Mouse (Mus musculus) activated CD4-positive, CD25-positive, alpha-beta regulatory T cell, adult 4 months (primary cell): ENCODE results near the gene Cnga3. TPM values are rescaled to one million over a fixed set of nuclear protein-coding genes. Genes with fewer than 3 reads are reported as not detected.

ENCODE experiments used
- ATAC-seq: one replicate; pipeline ENCODE4 v1.8.0; 2017
- polyA plus RNA-seq, 2 experiments: library from polyadenylated mRNA; unstranded; fragments of 100-300 nt; shearing (Covaris generic); gene quantifications; one replicate each; pipeline ENCODE4 v1.2.1; 2017

Gene Cnga3
- polyA plus RNA-seq, 2 experiments from 2014 or later: not detected

DNA sequence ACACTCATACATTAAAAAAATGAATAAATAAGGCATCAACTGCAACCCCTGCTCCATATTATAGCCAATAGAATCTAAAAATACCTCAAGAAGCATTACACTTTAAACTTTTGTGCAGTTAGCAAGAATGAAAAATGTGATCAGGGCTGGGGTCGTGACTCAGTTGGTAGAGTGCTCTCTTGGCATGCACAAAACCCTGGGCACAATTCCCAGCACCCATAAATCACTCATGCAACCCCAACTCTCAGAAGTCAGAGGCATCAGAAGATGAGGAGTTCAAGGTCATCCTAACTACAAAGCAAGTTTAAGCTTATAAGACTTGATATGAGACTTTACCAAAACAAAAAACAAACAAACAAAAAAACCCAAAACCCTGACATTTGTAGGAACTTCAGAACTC, 73.5 kb downstream of the Cnga3 start:
- ATAC-seq: no peak

DNA sequence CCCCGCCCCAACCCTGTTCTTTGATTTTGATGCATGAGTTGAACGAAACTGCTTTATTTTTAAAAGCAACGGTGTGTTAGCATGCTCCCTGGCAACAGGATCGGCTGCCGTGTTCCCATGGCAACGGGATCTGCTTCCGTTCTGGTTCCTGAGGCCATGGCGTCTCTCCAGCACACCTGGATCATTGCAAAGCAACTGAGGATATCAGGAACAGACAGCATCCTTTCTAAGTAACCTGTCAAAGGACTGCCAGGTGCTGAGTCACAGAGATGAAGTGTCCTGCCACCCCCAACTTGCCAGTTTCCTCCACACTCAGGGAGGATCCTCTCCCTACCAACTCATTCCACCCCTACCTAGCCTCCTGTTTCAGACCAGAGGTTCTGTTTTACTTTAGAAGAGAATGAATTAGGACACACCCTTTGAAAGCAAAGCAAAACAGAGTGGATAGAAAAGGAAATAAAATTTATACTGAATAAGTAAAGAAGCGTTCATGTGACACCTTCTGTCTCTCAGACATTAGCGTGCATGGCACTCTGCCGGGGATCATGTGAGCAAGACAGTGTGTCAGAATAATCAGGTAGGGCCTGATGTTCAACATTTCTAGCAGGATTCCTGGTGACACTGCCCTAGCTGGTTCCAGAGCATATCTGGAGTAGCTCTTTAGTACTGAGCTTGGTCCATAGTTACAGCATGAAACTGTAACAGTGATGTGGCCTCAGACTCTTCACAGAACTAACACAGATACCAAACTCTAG, 74.1 kb downstream of the Cnga3 start:
- ATAC-seq: no peak

- ATAC-seq: no peak
These were observed 74.7 kb downstream of the Cnga3 start for GRCm38 (mm10) chr1:37288941-37289340.

GRCm38 (mm10) chr1:37296414-37296813, 82.2 kb downstream of the Cnga3 start:
- ATAC-seq: no peak

GRCm38 (mm10) chr1:37298904-37299303, 84.7 kb downstream of the Cnga3 start:
- ATAC-seq: no peak

DNA sequence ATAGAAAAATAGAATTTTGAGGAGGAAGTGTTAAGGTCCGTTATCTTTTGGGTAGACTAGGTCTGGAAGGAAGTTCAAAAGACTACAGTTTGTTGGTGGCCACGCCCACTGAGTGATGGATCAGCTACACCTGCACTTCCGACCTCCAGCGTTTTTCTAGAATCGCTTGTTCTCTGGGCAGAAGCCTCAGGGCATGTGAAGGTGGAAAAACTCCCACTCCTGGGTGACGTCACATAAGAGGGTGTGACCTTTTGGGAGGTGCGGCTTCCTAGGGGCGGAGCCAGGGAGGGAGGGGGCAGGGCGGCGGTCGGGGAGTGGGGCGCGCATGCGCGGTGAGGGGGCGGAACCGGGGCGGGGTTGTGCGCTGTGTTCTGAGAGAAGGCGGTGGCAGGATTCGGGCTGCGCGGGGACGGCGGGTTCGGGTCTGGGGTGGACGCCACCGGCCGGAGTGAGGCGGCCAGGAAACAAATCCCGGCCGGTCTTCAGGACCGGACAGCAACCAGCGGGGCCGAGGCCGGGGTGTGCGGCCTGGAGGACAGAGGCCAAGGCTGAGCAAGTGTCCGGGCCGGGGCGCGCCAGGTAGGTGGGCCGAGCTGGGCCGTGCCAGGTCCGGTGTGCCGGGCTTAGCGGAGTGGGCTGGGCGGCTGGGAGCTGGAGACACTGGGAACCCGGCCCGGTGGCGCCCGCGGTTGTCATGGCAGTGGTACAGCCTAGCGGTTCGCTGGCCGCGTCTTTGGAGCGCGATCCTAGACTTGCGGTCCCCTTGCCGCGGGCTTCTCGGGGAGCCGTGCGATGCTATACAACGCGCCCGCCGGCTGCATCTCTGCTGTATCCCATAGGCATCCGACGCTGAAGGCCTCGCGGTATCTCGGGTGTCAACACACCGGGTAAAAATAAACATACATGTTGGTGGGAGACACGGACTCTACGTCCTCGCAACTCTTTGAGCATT, 85.6 kb downstream of the Cnga3 start, which contains the start of gene Inpp4a:
TSS of gene Inpp4a (plus strand) at position 326 of the 952 bp plus-strand sequence.
- peak; percentile 89 for ATAC-seq

DNA sequence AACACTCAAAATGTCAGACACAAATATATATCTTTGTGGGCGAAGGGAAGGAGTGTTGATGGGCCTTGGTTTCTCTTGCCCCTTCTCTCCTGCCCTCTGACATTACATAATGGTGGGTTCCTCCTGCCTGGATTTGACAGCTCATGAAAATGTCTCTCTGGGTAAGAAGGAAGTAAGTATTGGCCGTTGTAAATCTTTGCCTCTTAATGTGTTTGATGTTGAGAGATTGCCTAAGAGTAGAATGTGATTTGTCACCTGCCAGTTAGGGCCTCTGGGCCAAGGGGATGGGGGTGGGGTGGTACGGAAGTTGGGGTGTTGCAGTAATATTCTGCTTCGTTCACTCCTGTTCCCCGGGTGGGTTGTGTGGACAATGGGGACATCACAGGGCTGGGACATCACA, 86.4 kb downstream of the Cnga3 start:
- ATAC-seq: peak; percentile 20

DNA sequence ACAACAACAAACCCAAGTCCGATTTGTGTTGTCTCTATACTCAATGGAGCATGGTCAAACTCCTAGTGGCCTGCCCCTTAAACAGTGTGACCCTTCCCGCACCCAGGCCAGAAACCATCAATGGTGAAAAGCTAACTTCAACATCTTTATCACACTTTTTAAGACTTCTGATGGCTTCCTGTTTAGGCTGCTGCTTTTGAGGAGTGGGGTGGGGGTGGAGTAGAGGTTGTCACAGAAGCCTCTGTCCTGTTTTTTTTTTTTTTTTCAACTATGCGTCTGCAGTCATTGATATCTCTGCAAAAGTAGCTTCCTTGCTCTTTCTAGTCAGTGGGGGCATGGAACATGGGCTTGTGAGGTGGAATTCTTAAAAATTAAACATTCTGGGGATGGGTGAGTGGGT, 88.6 kb downstream of the Cnga3 start:
- peak; percentile 11 for ATAC-seq

DNA sequence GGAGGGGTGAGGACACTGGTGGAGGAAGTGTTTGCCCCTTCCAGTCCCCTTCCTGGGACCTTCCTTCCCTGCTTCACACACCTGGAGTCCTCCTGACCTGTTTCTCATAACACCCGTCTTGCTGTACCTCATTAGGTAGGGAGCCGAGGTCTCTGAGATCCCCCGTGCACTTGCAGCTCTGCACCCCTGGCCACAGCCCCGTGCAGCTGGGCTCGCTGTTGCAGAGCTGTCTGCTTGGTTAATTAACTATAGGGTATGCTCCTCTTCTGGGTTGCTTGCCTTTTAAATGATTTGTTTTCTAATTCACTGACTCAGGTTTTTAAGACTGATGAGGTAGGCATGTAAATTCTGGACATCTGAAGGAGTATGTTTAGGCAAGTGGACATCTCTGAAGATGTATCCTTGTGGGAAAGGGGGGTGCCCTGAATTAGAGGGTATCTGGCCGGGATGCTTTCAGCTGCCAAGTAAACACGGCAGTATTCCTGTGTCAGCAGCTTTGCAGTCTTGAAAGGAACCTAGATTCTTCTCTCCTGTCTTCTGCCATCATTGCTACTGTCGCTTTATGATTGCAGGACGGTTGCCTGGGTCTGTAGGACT, 91.6 kb downstream of the Cnga3 start:
- ATAC-seq: no peak

GRCm38 (mm10) chr1:37307586-37307985, 93.4 kb downstream of the Cnga3 start:
- no peak for ATAC-seq

GRCm38 (mm10) chr1:37308021-37308742, 93.9 kb downstream of the Cnga3 start:
- ATAC-seq: peak; percentile 58

GRCm38 (mm10) chr1:37308743-37309100, 94.5 kb downstream of the Cnga3 start:
- no peak for ATAC-seq

- peak; percentile 45 for ATAC-seq
These were observed 95.8 kb downstream of the Cnga3 start for GRCm38 (mm10) chr1:37309939-37310515.

Other genes with a start within 250 kb of the Cnga3 start
- 1 to 10 TPM; 1.3 to 3.3 TPM for gene Vwa3b, start 187.8 kb upstream of the Cnga3 start, polyA plus RNA-seq
- gene Inpp4a, start 85.4 kb downstream of the Cnga3 start, polyA plus RNA-seq: 10 to 100 TPM; 58.0 to 60.7 TPM
- gene Coa5, start 215.7 kb downstream of the Cnga3 start, polyA plus RNA-seq: 10 to 100 TPM; 64.8 to 68.5 TPM
- gene Unc50, start 215.7 kb downstream of the Cnga3 start, polyA plus RNA-seq: 10 to 100 TPM; 50.7 to 63.2 TPM